Mouse (Mus musculus): ENCODE data around the gene Pip5k1b.

Pip5k1b gene

GRCm38 (mm10) chr19:24518384-24518783, 37.3 kb downstream of the Pip5k1b start:
- CTCF ChIA-PET = no interaction called here

- CTCF ChIA-PET = no interaction called here
Measured at GRCm38 (mm10) chr19:24517057-24517456, 38.6 kb downstream of the Pip5k1b start.

- CTCF ChIA-PET = no interaction called here
Measured at GRCm38 (mm10) chr19:24515941-24516340, 39.7 kb downstream of the Pip5k1b start.

- CTCF ChIA-PET = interaction anchor here (0.8 kb wide), 1 partner anchor 12 kb away, joined by 3 read pairs; no protein-coding TSS in a partner anchor
Measured at GRCm38 (mm10) chr19:24514661-24515642, 40.7 kb downstream of the Pip5k1b start.

GRCm38 (mm10) chr19:24513105-24513843, 42.4 kb downstream of the Pip5k1b start:
- CTCF ChIA-PET = no interaction called here

- CTCF ChIA-PET = no interaction called here
Measured at GRCm38 (mm10) chr19:24511939-24512338, 43.7 kb downstream of the Pip5k1b start.

GRCm38 (mm10) chr19:24509391-24509790, 46.3 kb downstream of the Pip5k1b start:
- CTCF ChIA-PET = no interaction called here

GRCm38 (mm10) chr19:24508087-24508767, 47.4 kb downstream of the Pip5k1b start:
- CTCF ChIA-PET = no interaction called here

- CTCF ChIA-PET = interaction anchor here (1.2 kb wide), 1 partner anchor 11 kb away, joined by 3 read pairs; no protein-coding TSS in a partner anchor
Measured at GRCm38 (mm10) chr19:24502736-24503421, 52.8 kb downstream of the Pip5k1b start.

- CTCF ChIA-PET = no interaction called here
Measured at GRCm38 (mm10) chr19:24501525-24501924, 54.1 kb downstream of the Pip5k1b start.

- CTCF ChIA-PET = no interaction called here
Measured at GRCm38 (mm10) chr19:24500431-24500830, 55.2 kb downstream of the Pip5k1b start.

- CTCF ChIA-PET = no interaction called here
Measured at GRCm38 (mm10) chr19:24499291-24499690, 56.4 kb downstream of the Pip5k1b start.

- CTCF ChIA-PET = no interaction called here
Measured at GRCm38 (mm10) chr19:24493887-24494286, 61.8 kb downstream of the Pip5k1b start.

GRCm38 (mm10) chr19:24491824-24492223, 63.8 kb downstream of the Pip5k1b start:
- CTCF ChIA-PET = interaction anchor here (0.7 kb wide), 1 partner anchor 129 kb away, joined by 3 read pairs; no protein-coding TSS in a partner anchor

- CTCF ChIA-PET = no interaction called here
Measured at GRCm38 (mm10) chr19:24490275-24490674, 65.4 kb downstream of the Pip5k1b start.

GRCm38 (mm10) chr19:24486433-24487296, 69.0 kb downstream of the Pip5k1b start:
- CTCF ChIA-PET = no interaction called here

GRCm38 (mm10) chr19:24484612-24485194, 71.0 kb downstream of the Pip5k1b start:
- CTCF ChIA-PET = no interaction called here

- CTCF ChIA-PET = no interaction called here
Measured at GRCm38 (mm10) chr19:24480916-24481315, 74.8 kb downstream of the Pip5k1b start.

GRCm38 (mm10) chr19:24476929-24477882, 78.5 kb downstream of the Pip5k1b start, which contains the start of gene Fam122a:
Fam122a (minus strand) TSS chr19:24477356.
- CTCF ChIA-PET = interaction anchor here (0.6 kb wide), 1 partner anchor 166 kb away, joined by 9 read pairs; no protein-coding TSS in a partner anchor
